Mouse (Mus musculus) testis, postnatal 10 days (tissue): ENCODE measurements around the gene Loxl4.

ENCODE experiments used
- DNase-seq: peaks from one replicate; pipeline ENCODE4 v3.0.0; 2021; ENCODE audit warnings: low spot score

The Loxl4 gene

DNA sequence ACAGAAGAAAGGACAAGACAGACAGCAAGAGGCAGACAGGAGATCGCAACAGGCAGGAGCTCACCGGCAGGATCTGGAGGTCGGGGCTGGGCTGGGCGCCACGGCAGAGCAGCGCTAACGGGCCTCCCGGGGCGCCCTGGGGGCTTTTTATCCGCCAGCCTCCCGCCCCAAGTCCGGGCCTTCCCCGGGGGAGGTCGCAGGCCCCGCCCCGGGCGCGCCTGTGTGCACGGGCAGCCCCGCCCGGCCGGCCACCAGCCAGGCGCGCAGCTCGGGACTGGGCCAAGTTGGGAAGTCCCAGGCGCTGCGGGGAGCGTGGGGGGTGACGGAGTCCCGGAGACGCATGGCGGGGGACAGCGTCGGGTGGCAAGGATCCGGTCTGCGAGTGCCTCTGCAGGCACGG lies at the start of gene Loxl4:
TSS of gene Loxl4 (minus strand) at position 160 of the 400 bp plus-strand sequence.
- peak; percentile 73 for DNase-seq

DNA sequence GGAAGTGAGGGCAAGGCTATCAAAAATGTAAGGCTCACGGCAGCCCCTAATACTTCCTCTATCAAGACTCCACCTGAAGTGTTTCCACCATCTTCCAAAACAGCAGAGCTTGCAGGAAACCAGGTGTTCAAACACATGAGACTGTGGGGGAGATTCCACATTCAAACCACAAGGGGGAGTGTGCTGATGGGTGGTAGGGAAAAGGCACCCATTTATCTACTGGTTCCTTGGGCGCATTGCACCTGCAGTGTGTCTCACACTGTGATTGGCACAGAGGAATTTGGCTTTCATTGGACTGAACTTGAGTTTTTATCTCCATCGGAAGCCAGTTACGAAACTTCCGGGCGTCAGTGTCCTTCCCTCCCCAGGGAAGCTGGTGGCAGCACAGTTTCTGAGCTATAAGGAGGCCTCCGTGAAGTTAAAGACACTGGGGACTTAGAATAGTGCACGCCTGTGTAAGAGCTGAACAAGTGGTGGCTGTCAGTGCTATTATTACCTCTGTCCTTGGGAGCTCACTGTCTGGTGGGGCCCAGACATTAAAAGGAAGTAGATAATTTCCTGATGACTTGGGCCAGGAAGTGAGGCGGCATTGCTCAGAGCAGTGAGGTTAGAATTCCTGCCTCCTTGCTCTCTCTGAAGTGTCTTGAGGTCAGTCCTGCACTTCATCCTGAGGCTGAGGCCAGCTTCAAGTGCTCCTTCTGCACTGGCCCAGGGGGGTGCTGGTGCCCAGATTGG lies 49.0 kb upstream of the Loxl4 start:
- DNase-seq = no peak

DNA sequence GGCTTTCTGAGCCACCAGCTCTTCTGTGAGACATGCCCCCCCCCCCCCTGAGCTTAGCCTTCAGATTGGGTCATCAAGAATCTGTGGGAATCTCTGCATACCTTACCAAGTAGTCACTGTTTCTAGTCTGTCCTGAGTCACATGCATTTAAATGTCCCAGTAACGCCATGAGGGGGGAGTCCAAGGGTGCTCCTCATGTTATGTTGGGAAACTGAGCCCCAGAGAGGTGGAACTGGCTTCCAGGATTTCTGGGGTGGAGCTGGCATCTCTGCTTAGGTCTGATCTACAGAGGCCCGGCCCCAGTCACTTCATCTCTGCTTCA lies 47.6 kb upstream of the Loxl4 start:
- no peak for DNase-seq

DNA sequence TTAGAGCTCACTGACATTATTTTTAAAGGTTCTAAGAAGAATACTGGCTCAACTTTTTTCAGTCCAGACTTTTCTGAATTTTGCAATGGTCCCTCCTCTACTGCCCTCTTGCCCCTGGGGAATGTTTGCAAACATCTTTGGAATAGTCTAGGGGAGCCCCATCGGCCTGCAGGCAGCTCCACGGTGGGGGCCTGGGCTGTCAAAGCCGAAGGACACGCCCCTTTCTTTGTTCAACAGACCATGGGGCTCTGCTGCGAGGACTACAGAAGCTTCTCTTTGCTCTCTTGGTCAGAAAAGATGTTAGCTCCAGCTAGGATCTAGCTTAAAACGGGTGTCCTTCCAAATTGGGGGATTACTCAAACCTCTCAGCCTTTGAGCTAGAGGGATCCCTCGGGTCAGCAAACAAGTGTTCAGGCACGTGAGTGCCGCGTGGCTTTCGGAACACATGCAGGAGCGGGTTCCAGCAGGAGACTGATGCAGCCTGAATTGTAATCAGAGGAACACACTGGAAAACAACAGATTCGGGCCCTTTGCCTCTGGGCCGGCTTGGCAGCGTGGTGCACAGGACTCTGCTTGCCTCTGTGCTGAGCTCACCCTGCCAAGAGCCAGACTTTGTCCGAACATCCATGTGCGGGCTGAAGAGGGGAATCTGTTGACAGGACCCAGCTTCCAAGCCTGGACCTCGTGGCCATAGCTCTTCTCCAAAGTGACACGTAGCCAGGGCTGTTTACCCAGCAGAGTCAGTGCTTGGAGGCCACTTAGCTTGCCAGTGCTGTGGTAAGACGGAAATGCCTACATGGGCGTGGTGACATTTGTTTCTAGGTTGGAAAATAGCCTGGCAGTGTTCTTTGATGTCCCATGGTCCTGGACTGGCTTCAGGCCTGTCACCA lies 47.0 kb upstream of the Loxl4 start:
- DNase-seq = no peak

DNA sequence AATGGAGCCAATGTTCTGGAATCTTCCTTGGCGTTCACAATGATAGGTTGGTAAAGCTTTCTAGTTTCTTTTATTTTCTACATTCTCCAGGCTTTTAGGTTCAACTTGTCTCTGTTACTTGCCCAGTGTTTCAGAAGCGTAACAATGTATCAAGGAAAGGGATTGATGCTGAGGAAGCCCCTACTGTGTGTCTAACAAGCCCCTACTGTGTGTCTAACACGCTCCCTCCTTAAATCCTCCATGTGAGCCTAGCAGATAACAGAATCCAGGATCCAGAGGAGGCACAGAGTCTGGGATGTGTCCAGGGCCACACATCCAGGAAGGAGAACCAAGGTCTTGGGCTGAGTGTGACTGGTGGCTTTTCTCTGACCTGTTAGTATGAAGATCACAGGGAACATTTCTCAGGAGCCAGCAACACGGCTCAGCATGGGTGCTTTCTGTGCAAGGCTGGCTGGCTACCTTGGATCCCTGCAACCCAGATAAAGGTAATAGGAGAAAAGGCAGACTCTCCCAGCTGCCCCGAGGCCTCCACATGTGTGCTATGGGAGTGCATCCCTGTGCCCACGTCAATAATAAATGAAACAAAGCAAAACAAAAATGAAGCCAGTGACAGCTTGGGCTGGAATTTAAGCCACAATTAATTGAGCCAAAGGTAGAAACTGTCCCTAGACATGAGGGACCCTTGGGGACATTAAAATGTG lies 46.0 kb upstream of the Loxl4 start:
- DNase-seq = no peak

DNA sequence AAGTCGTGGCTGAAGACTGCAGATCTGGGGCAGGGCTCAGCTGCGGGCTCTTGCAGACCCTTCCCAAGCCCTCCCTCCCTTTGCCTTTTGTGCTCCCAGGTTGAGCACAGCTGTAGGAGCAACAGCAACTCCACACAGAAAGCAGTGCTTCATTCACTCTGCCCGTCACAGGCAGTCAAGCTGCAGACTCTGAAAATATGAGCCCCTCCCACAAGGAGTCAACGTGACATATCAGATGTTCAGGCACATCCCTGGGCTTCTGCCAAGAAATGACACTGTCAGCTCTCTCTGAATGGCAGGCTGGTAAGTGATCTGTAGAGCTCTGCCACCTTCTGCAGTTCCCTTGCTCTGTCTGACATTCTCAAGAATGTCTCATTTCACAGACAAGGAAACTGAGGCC lies 45.2 kb upstream of the Loxl4 start:
- no peak for DNase-seq

DNA sequence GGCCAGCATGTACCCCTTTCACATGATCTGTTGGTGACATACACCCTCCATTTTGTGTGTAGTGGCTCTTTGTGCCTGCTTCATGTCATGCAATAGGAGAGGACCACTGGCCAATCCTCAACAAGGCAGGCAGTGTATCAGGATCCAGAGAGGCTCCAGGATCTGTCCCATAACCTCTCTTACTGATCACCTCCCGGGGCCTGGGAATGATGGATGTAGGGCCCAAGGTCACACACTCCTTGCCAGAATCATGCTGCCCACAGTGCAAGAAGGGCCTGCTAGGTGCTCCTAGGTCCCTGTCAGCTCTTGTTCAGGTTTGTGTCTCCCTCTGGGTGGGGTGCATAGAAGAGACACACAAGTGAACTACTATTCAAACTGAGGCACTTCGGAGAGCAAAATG lies 44.7 kb upstream of the Loxl4 start:
- DNase-seq = no peak

DNA sequence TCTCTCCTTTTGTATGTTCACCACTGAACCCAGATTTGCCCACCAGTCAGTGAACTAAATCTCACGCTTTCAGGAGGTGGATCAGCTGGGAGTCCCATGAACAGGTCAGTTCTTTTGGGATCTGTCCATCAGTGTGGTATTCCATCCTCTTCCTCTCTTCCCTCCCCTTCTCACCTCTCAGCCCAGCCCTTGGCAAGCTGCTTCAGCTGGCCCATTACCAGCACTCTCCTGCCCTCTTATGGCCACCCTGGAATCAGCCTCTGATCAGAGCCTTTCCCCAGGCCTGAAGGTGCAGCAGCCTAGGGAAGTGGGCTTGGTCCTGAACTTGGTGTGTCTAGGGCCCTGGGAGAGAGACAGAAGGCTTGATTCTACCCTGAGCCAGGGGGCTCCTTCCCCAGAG lies 42.4 kb upstream of the Loxl4 start:
- peak; percentile 81 for DNase-seq

DNA sequence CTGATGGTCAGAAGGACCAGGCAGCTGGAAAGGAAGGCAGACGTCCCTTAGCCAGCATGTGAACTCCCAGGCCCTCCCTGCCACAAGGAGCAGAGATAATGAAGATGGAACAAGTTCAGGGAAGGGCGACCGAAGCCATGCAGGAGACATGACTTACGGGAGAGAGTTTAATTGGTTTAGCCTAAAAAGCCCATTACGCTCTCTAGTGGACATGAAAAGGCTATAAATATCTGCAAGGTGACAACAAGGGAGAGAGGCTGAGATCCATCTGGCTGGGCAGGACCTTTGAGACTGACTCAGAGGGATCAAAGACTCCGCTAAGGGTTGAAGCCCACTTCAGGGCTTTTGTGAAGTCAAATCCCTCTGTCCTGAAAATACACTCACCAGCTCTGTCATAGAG lies 40.5 kb upstream of the Loxl4 start:
- DNase-seq = no peak

DNA sequence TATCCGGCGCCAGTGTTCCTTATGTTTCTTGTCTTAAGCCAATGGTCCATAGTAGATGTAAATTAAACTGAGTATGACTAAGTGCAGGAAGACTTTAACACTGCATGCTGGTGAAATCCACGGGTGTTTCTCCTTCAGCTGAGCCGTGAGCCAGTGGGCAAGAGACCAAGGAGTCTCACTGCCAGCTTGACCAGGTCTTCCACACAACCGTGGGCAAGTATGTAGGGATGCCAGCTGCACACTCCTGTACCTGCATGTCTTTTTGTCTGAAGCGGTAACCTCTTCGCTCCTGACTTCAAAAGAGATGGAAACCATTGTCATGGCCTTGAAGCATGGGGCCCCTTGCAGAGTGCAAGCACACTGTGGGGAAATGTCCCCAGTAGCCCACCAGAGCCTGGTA lies 39.8 kb upstream of the Loxl4 start:
- DNase-seq = no peak

DNA sequence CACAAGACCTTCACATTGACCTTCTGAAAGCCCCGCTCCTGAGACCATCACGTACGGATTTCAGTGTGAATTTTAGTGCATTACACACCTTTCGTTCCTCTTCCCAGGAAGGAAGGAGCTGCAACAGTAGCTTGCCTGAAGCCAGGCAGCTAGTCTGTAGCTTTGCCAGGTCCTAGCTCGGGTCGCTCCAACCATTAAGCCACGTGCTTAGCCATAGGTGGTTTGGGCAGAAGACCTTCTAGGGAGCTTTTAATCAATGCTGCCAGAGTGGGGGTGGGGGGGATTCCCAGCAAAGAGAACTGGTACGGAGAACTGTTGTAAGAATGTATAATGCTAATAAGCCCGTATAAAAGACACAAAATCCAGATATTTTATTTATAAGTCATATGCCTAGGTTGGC lies 27.6 kb upstream of the Loxl4 start:
- peak; percentile 32 for DNase-seq

DNA sequence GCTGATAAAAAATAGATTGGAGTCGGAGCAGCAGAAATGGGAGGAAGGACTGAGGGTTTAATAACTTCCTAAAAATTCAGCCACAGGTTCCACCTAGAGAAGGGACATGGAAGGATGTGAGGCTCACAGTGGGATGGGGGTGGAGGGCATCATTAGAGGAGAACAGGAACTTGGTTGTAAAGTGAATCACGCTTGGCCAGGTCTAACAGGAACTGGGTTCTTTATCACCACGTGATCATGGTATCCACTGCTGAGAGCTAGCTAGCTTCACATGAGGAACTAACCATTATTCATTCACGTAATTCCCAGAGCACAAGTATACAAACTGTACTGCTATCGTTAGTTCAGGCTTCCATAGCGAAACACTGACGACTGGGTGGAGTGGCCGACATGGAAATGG lies 26.9 kb upstream of the Loxl4 start:
- DNase-seq = peak; percentile 12

DNA sequence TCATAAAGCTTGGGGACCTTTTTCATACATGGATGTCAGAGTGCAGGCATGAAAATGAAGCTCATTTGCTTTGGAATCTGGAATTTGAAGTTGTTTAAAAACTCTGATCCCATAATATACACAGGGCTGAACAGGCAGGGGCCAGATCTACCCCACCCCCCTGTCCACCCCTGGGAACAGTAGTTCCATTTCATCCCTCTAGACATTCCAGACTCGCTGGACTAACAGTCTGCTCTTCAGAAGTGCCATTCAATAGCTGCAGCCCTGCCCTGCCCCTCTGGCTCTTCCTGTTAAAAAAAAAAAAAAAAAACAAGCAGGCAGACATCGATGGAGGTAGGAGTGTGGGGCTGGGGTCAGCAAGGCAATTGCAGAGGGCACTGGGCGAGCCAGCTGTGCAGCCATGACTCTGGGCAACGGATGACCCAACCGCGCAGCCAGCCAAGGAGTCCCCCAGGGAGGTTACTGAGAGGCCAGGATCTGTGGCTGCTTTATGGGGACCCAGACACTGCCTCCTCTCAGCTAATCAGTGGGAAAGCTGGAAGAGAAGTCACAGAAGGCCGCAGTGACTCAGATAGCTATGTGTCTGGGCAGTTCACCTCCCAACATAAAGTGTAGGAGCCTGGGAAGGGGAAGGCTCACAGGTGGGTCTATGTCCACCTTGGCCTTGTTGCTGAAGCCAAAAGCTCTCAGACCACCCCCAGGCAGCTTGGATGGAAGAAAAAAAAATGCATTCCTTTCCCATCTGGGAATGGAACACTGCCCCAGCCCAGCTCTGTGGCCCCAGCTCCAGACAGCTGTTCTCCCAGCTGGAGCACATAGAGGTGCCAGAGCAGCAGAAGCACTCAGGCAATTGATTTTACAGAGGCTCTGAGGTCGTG lies 26.2 kb upstream of the Loxl4 start:
- peak; percentile 49 for DNase-seq

DNA sequence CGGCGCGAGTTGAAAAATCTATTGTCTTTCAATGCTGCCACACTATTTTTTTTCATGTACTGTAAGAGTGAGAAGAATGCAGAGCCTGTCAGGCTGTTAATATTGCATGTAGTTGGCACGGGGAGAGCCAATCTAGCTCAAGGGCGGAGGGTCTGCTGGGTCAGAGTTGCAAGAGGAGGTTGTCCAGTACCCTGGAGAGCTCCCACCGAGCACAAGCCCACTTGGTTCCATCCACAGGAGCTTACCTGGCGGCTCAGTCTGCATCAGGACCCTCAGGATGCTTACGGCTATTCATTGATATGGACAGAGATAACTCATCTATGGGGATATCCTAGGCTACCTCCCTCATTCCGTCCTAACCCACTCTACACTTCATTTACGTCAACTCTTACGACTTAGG lies 24.0 kb upstream of the Loxl4 start:
- DNase-seq = peak; percentile 46

DNA sequence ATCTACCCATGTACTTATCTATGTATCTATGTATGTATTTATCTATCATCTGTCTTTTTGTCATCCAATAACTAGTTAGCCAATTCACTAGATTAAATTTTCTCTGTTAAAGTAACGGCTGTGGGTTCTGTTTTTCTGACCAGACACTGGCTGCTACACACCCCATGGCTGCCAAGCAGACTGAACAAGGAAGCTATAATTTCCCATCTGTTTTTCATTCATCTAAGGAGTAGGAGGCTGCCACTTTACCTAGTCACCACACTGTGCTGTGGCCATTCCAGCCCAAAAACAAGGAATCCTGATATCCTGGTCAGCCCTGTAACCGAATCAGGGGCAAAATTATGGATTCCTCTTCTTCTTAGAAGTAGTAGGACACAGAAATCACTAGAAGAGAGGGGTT lies 21.0 kb upstream of the Loxl4 start:
- DNase-seq = peak; percentile 2

DNA sequence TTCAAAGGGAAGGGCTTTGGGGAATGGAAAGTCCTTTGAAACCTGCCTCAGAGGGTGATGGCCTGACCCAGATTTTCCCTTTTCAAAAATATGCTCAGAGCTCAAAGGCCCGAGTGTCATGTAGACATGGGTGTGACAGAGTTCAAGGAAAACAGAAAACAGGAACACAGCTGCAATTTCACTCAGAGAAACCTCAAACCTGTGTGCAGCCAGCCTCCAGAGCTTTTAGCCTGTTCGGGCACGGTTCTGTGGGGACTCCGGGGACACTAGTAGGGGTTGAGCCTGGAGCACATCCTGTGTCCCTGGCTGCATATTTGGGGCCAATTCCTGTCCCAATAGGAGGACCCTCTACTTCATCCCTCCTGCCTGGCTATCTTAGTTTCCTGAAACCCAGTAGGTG lies 19.7 kb upstream of the Loxl4 start:
- DNase-seq = peak; percentile 35

DNA sequence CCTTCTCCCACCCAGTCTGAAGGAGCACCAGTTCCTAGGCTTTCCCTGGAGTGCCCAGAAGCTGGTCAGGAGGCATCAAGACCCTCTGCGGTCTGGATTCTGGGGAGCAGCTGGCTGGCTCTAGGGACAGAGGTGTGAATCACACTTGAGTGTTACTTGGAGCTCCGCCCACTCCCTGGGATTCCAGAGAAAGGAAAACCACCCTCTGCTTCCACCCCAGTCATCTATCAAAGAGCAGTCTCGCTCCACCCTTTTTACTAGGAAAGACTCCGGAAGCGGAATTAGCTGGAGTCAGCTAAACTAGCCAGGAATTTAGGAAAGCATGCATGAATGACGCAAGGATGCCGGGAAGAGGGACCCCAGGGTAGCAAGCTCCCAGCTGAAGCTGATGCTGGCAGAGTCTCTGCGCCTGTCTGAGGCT lies 18.9 kb upstream of the Loxl4 start:
- no peak for DNase-seq

DNA sequence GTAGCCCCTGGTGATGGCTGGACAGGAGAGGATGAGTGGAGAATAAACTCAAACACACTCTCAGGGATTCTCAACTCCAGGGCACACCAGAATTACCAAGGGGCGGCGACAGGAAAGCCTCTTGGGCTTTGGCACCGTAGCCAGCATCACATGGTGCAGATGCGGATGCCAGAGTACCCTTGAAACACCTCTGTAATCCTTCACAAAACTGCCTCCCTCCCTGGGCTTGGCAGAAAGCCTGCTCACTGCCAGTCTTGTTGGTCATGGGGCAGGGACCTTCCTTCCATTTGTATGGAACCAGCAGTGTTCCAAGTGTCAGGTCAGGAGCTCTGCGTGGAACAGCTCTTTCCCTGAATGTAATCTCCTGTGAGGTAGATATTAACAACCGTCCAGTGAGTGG lies 15.5 kb upstream of the Loxl4 start:
- no peak for DNase-seq

DNA sequence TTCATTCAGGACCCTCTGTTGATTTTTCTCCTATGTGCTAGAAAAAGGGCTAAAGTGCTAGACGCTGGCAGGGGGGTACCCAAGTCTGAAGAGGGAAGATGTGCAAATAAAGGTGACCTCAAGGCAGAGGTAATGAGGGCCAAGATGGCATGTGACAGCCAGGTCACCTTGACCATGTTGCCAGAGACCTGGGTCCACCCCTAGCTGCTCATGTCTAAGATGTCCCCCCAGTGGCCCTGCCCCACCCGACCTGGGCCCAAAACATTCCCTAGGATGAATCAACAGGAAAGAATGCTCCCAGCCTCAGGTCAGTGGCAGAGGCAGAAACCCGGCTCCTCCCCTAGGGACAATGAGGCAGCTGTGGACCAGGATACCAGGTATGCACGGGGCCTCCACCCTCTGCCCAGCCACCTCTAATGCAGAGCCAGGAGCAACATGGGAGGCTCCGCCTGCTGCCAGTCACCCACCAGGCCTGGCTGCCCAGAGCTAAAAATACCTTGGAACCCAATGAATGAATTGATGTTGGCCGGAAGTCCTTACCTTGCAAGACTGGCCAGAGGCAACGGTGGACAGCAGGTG lies 1.1 kb upstream of the Loxl4 start:
- no peak for DNase-seq

DNA sequence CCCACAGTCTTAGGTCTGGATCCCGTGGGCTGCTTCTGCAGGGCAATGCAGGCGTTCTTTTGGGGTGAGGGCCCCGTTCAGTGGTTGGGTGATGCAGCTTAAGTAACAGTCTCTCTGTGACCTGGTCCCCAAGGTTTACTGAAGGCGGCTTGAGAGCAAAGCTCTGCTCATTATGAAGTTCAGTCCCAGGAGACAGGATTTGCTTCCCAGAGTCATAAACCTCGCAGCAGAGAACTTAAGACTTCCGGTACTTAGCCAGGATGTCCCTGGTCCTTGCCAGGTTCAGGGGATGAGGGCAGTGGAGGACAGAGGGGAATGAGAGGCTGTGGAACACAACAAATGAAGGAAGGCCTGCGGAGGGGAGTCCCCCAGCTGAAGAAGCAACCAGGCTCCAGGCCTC lies 503 bp upstream of the Loxl4 start:
- no peak for DNase-seq

DNA sequence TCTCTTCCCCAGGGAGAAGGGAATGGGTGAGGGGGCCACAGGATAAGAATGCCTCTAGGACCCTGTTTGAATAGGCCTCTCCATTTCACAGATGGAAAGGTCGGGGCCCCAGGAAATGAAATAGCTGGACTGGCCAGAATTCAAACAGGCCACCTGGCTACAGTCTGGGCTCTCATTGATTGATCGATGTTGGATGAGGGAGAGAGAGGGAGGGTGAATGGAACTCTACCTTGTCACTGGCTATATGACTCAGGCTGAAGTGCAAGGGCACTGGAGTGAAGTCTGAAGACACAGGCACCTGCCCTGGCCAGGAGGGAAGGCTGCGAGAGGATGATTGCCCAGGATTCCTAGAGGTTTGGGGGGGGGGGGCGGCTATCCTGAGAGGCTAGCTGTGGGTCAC lies 867 bp downstream of the Loxl4 start:
- no peak for DNase-seq

DNA sequence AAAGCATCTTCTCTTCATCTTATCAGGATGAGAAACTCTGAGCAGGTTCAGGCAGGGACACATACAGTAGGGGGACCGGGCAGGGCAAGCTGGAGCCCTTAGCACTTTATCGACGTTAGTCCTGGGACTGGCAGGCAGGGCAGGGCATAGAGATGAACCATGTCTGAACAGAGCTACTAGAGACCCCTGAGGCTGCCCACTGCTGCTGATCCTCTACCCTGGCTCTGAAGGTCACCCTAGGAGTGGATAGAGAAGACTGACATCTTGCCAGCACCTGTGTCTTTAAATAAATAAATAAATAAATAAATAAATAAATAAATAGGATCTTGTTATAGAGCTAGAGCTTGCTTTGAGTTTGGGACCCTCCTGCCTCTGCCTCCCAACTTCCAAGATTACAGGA lies 2.9 kb downstream of the Loxl4 start:
- DNase-seq = no peak
